Mouse (Mus musculus) heart, postnatal 0 days (tissue): Measurements from ENCODE around the gene Lpar5.

Experiments
- CTCF ChIP-seq: IDR thresholded peaks from 2 replicates; pipeline ENCODE4 v1.5.1; 2016; ENCODE audit warnings: antibody characterized with exemption, control low read depth, low read depth
- EP300 ChIP-seq: IDR thresholded peaks from 2 replicates; pipeline ENCODE4 v1.6.1; 2016; ENCODE audit warnings: antibody characterized with exemption, low read depth

GRCm38 (mm10) chr6:125109371-125109770, 41.7 kb downstream of the Lpar5 start:
- TF ChIP-seq CTCF (no peak), EP300 (no peak)
